Mouse (Mus musculus) limb, embryonic 15.5 days (tissue): ENCODE measurements around the gene Gm21976. TPM values are rescaled to one million over a fixed set of nuclear protein-coding genes. Genes with fewer than 3 reads are reported as not detected.

ENCODE experiments used
- ATAC-seq: fragments of 200-750 bp; cut with Nextera tagmentation; 2 replicates; pipeline ENCODE4 v1.8.0; 2017; ENCODE audit warnings: low read depth, moderate TSS enrichment; ENCODE audit not compliant: insufficient number of reproducible peaks, low FRiP score, low TSS enrichment
- H3K27ac ChIP-seq: fragments of 300-500 bp; sonication (generic); 2 replicates; pipeline ENCODE4 v1.5.1; 2015; ENCODE audit warnings: moderate library complexity, mild to moderate bottlenecking, inconsistent platforms
- H3K27me3 ChIP-seq: fragments of 300-500 bp; sonication (generic); 2 replicates; pipeline ENCODE4 v1.6.1; 2015; ENCODE audit warnings: inconsistent platforms
- H3K36me3 ChIP-seq: fragments of 300-500 bp; sonication (generic); 2 replicates; pipeline ENCODE4 v1.6.1; 2015; ENCODE audit warnings: inconsistent platforms
- H3K4me1 ChIP-seq: fragments of 300-500 bp; sonication (generic); 2 replicates; pipeline ENCODE4 v1.6.1; 2015; ENCODE audit warnings: inconsistent platforms
- H3K4me2 ChIP-seq: fragments of 300-500 bp; sonication (generic); 2 replicates; pipeline ENCODE4 v1.6.1; 2015; ENCODE audit warnings: mild to moderate bottlenecking, inconsistent platforms
- H3K4me3 ChIP-seq: fragments of 300-500 bp; sonication (generic); 2 replicates; pipeline ENCODE4 v1.5.1; 2015; ENCODE audit warnings: mild to moderate bottlenecking, inconsistent platforms
- H3K9ac ChIP-seq: fragments of 300-500 bp; sonication (generic); 2 replicates; pipeline ENCODE4 v1.6.1; 2015; ENCODE audit warnings: inconsistent platforms
- H3K9me3 ChIP-seq: fragments of 300-500 bp; sonication (generic); 2 replicates; pipeline ENCODE4 v1.6.1; 2016; ENCODE audit warnings: inconsistent platforms
- WGBS: fragments of 180-500 bp; shearing (Covaris S2); methylation state at CpG from one replicate; pipeline ENCODE4 v1.1.7; 2015; 5-methylcytosine and 5-hydroxymethylcytosine counted together
- polyA plus RNA-seq: library from polyadenylated mRNA; unstranded; fragments of >200 nt; fragmentation: Nextera tagmentation; extraction: Ambion mirVana; gene quantifications from 2 replicates; pipeline ENCODE4 v1.2.1, GENCODE M21; 2015

Gene Gm21976
- polyA plus RNA-seq, 1 experiment from 2014 or later = not detected

DNA sequence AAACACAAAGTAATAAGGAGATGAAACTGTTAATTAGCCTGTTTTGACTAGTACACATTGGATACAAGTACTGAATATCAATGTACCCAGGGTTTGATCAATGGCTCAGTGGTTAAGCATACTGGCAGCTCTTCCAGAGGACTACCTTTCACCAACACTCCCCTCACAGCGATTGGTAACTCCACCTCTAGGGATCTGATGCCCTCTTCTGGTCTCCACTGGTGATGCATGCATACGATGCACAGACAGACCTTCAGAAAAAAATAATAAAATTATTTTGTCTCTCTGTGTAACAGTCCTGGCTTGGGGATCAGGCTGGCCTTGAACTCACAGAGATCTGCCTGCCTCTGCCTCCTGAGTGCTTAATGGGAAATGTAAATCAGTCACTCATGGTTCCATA, 52.4 kb downstream of the Gm21976 start:
- Histone ChIP-seq H3K27me3 (no peaks in the 10 kb centered on the region; the same call in 1 of the 2 replicates), H3K4me1 (0 out of 2 replicates have a peak, but pooled peaks cover 8% of the 10 kb centered on the region), H3K9me3 (no peaks in the 10 kb centered on the region), H3K27ac (no peak overlapping the region), H3K9ac (no peak overlapping the region), H3K4me3 (no peak overlapping the region), H3K4me2 (no peak overlapping the region), H3K36me3 (no peaks in the 10 kb centered on the region)
- WGBS = 52% methylated on average over 2 of the region's 2 CpGs
- no peak for ATAC-seq

GRCm38 (mm10) chr13:98336205-98336604, 56.5 kb downstream of the Gm21976 start:
- Histone ChIP-seq H3K9me3 (no peaks in the 10 kb centered on the region), H3K4me3 (no peak overlapping the region), H3K4me1 (0 out of 2 replicates have a peak, but pooled peaks cover 8% of the 10 kb centered on the region), H3K36me3 (no peaks in the 10 kb centered on the region), H3K27ac (no peak overlapping the region), H3K4me2 (no peak overlapping the region), H3K27me3 (no peaks in the 10 kb centered on the region; the same call in 1 of the 2 replicates), H3K9ac (no peak overlapping the region)
- 36% methylated on average over 1 of the region's 1 CpGs for WGBS
- ATAC-seq = peak; percentile 52; the same call in 1 of the 2 replicates

DNA sequence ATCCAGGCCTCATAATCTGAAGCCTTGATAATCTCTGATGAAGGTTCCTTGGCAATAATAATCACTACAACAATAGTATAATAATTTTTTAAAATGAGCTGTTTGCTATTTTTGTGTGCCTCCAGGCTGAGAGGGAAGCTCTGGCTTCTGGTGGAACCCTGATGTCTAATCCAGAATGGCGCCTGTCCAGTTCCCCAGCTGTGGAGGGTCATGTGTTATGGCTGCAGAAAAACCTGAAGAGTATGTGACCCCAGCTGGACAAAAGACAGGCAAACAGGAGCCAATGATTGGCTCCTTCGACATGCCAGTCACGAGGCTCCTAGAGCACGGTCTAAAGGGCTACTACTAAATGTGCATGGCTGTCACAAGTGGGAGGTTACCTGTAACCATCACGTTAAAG, 60.8 kb downstream of the Gm21976 start:
- Histone ChIP-seq H3K27ac (no peak overlapping the region), H3K9ac (no peak overlapping the region), H3K36me3 (no peaks in the 10 kb centered on the region), H3K27me3 (peaks cover 7% of the 10 kb centered on the region; the same call in 1 of the 2 replicates), H3K4me1 (0 out of 2 replicates have a peak, but pooled peaks cover 8% of the 10 kb centered on the region), H3K9me3 (no peaks in the 10 kb centered on the region), H3K4me3 (no peak overlapping the region), H3K4me2 (no peak overlapping the region)
- 82% methylated on average over 5 of the region's 5 CpGs for WGBS
- no peak for ATAC-seq

- peaks cover 11% of the 10 kb centered on the region for H3K4me1 ChIP-seq
- no peak overlapping the region for H3K9ac ChIP-seq
- H3K4me3 ChIP-seq = no peak overlapping the region
- H3K27ac ChIP-seq = no peak overlapping the region
- no peaks in the 10 kb centered on the region for H3K9me3 ChIP-seq
- H3K4me2 ChIP-seq = no peak overlapping the region
- ATAC-seq = no peak
- H3K27me3 ChIP-seq = peaks cover 68% of the 10 kb centered on the region
- no peaks in the 10 kb centered on the region for H3K36me3 ChIP-seq
- WGBS = 79% methylated on average over 4 of the region's 4 CpGs
These were observed 69.8 kb downstream of the Gm21976 start for GRCm38 (mm10) chr13:98349491-98349890.

DNA sequence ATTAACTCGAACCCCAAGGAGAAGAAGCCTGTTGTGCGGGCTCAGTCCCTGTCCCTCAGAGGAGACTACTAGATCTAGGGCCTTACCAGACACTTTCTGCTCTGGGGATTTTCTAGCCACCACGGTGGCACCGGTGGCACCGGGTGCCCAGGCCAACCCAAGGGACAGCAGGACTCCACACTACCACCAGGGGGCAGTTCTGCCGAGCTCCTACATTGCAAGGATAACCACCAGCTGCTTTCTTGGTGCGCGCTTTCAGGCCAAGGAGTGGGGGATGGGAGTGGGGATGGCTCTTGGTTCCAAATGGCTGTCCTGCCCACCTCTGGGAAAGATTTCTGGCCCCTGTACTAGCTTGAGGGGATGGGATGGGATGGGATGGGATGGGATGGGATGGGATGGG, 71.8 kb downstream of the Gm21976 start:
- no peak overlapping the region for H3K9ac ChIP-seq
- peaks cover 78% of the 10 kb centered on the region for H3K27me3 ChIP-seq
- H3K4me3 ChIP-seq = no peak overlapping the region
- ATAC-seq = no peak
- H3K4me2 ChIP-seq = no peak overlapping the region
- H3K27ac ChIP-seq = no peak overlapping the region
- WGBS = 11% methylated on average over 8 of the region's 8 CpGs
- no peaks in the 10 kb centered on the region for H3K36me3 ChIP-seq
- H3K4me1 ChIP-seq = peaks cover 27% of the 10 kb centered on the region
- no peaks in the 10 kb centered on the region for H3K9me3 ChIP-seq

- Histone ChIP-seq H3K4me2 (no peak overlapping the region), H3K9me3 (no peaks in the 10 kb centered on the region), H3K9ac (no peak overlapping the region), H3K27me3 (peaks cover 82% of the 10 kb centered on the region), H3K27ac (no peak overlapping the region), H3K4me1 (peaks cover 27% of the 10 kb centered on the region), H3K36me3 (no peaks in the 10 kb centered on the region), H3K4me3 (no peak overlapping the region)
- WGBS = 7% methylated on average over 14 of the region's 14 CpGs
- ATAC-seq = no peak
These were observed 72.8 kb downstream of the Gm21976 start for GRCm38 (mm10) chr13:98352381-98352975.

GRCm38 (mm10) chr13:98353709-98354089, 74.0 kb downstream of the Gm21976 start:
- Histone ChIP-seq H3K4me2 (peak overlapping the region; percentile 91), H3K9me3 (no peaks in the 10 kb centered on the region), H3K4me1 (peaks cover 27% of the 10 kb centered on the region), H3K4me3 (peak overlapping the region; percentile 50), H3K27me3 (peaks cover 92% of the 10 kb centered on the region), H3K9ac (no peak overlapping the region), H3K27ac (no peak overlapping the region), H3K36me3 (no peaks in the 10 kb centered on the region)
- 0 out of 2 replicates have a peak, but pooled peaks have one; percentile 6 for ATAC-seq
- 1% methylated on average over 13 of the region's 13 CpGs for WGBS

DNA sequence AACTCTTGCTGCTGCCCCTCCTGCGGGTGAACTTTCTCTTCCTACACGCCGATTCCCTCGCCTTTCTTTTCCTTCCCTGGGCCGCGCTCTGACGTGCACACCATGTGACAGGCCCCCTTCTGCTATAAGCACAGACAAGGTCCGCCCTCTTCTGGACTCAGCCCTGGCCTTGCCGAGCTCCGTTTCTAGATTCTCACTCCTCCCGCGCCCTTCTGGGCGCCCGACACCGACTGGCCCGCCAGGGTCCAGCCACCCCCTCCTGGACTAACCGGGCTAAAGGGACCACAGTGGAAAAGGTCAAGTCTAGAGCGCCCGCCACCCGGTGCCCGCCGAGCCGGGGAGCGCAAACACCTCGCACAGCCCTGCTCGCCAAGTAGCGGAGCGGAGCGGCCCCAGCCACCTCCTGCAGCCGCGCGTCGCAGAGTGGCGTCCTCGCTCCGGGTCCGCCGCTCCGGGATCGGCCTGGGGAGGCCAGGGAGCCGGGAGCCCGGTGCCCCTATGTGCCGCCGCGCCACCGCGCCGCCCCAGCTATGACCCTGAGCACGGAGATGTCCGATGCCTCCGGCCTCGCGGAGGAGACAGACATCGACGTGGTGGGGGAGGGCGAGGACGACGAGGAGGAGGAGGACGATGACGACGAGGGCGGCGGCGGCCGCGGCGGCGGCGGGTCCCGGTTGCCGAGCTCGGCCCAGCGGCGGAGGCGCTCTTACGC, 74.6 kb downstream of the Gm21976 start, which contains the start of gene Foxd1:
Gene Foxd1 (plus strand): TSS at position 153 of the 712 bp plus-strand sequence.
- under 1% methylated on average over 75 of the region's 76 CpGs for WGBS
- Histone ChIP-seq H3K36me3 (no peaks in the 10 kb centered on the region), H3K27ac (no peak within 1 kb of the TSS)

GRCm38 (mm10) chr13:98354871-98355558, 75.3 kb downstream of the Gm21976 start:
- ATAC-seq = no peak
- Histone ChIP-seq H3K36me3 (no peaks in the 10 kb centered on the region), H3K9ac (0 out of 2 replicates have a peak overlapping the region, but pooled peaks have one; percentile 31), H3K27ac (no peak overlapping the region), H3K9me3 (no peaks in the 10 kb centered on the region), H3K4me1 (peaks cover 27% of the 10 kb centered on the region), H3K27me3 (peaks cover 92% of the 10 kb centered on the region), H3K4me2 (peak overlapping the region; percentile 91), H3K4me3 (peak overlapping the region; percentile 50)
- under 1% methylated on average over 102 of the region's 102 CpGs for WGBS

More for the DNA sequence above, 74.6 kb downstream of the Gm21976 start, which contains the start of gene Foxd1:
- peaks cover 92% of the 10 kb centered on the region for H3K27me3 ChIP-seq
- H3K4me3 ChIP-seq = peak within 1 kb of the TSS; percentile 50
- ATAC-seq = peak; percentile 89
- no peaks in the 10 kb centered on the region for H3K9me3 ChIP-seq
- H3K4me1 ChIP-seq = peaks cover 27% of the 10 kb centered on the region
- H3K9ac ChIP-seq = no peak within 1 kb of the TSS
- H3K4me2 ChIP-seq = peak within 1 kb of the TSS; percentile 91

DNA sequence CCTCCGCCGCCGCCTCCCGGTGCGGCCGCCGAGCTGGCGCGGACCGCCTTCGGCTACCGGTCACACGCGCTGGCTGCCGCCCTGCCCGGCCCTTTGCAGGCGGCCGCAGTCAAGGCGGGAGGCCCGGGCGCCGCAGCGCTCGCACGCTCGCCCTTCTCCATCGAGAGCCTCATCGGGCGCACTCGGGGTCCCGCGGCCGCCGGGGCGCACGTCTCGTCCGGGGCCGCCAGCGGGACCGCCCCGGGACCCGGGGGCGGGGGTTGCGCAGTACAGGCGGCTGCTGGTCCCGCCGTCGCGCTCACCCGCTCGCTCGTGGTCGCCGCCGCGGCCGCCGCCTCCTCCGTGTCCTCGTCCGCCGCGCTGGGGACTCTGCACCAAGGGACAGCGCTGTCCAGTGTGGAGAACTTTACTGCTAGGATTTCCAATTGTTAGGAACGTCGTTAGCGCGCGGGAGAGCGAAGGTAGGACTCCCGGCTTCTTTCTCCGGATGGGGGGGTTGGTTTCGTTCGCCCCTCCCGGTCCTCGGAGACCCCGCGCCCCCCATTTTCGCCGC, 75.9 kb downstream of the Gm21976 start:
- Histone ChIP-seq H3K9ac (peak overlapping the region; percentile 31; the same call in 1 of the 2 replicates), H3K27ac (no peak overlapping the region), H3K4me1 (peaks cover 27% of the 10 kb centered on the region), H3K9me3 (no peaks in the 10 kb centered on the region), H3K4me2 (peak overlapping the region; percentile 91), H3K4me3 (peak overlapping the region; percentile 50), H3K36me3 (no peaks in the 10 kb centered on the region), H3K27me3 (peaks cover 92% of the 10 kb centered on the region)
- WGBS = under 1% methylated on average over 72 of the region's 81 CpGs
- ATAC-seq = no peak

- no peak for ATAC-seq
- Histone ChIP-seq H3K27ac (no peak overlapping the region), H3K9ac (no peak overlapping the region), H3K4me3 (peak overlapping the region; percentile 50), H3K4me2 (peak overlapping the region; percentile 91), H3K27me3 (peaks cover 92% of the 10 kb centered on the region), H3K4me1 (peaks cover 27% of the 10 kb centered on the region), H3K9me3 (no peaks in the 10 kb centered on the region), H3K36me3 (no peaks in the 10 kb centered on the region)
- 10% methylated on average over 9 of the region's 9 CpGs for WGBS
These were observed 76.7 kb downstream of the Gm21976 start for GRCm38 (mm10) chr13:98356176-98356972.
